Mouse (Mus musculus): ENCODE results near the gene Rgs11. TPM values are rescaled to one million over a fixed set of nuclear protein-coding genes. Genes with fewer than 3 reads are reported as not detected.

The Rgs11 gene
- polyA plus RNA-seq, 1 experiment from 2014 or later = 9.3 TPM

- WGBS = 49% methylated on average over 4 of the region's 4 CpGs
- peaks cover 8% of the 10 kb centered on the region; the same call in 1 of the 2 replicates for H3K27me3 ChIP-seq (replicated peaks)
- H3K4me1 ChIP-seq = peaks cover 19% of the 10 kb centered on the region
- peak overlapping the region; percentile 71 for H3K4me3 ChIP-seq
- peak overlapping the region; percentile 93; the same call in 1 of the 2 replicates for H3K9ac ChIP-seq
- H3K27ac ChIP-seq (replicated peaks) = peak overlapping the region; percentile 96
- ATAC-seq (ENCODE audit: extremely low read depth, insufficient number of reproducible peaks, low FRiP score, low TSS enrichment) = no peak
- peak overlapping the region; percentile 91 for H3K4me2 ChIP-seq
- H3K36me3 ChIP-seq = peaks cover 18% of the 10 kb centered on the region
- H3K9me3 ChIP-seq = no peaks in the 10 kb centered on the region
Measured at GRCm38 (mm10) chr17:26251886-26252538, 49.3 kb downstream of the Rgs11 start.

GRCm38 (mm10) chr17:26252539-26253251 is 49.9 kb downstream of the Rgs11 start, which contains the start of gene Luc7l:
Gene Luc7l, plus strand, starts transcription at chr17:26252896.
- H3K36me3 ChIP-seq = peaks cover 25% of the 10 kb centered on the region
- H3K4me1 ChIP-seq = peaks cover 19% of the 10 kb centered on the region
- under 1% methylated on average over 43 of the region's 43 CpGs for WGBS
- peaks cover 4% of the 10 kb centered on the region; the same call in 1 of the 2 replicates for H3K27me3 ChIP-seq (replicated peaks)
- peak within 1 kb of the TSS; percentile 91 for H3K4me2 ChIP-seq
- H3K4me3 ChIP-seq = peak within 1 kb of the TSS; percentile 71
- no peaks in the 10 kb centered on the region for H3K9me3 ChIP-seq
- peak within 1 kb of the TSS; percentile 93 for H3K9ac ChIP-seq
- peak; percentile 78 for ATAC-seq (ENCODE audit: extremely low read depth, insufficient number of reproducible peaks, low FRiP score, low TSS enrichment)
- H3K27ac ChIP-seq (replicated peaks) = peak within 1 kb of the TSS; percentile 96

- Histone ChIP-seq H3K27me3 (replicated peaks) (no peaks in the 10 kb centered on the region), H3K4me1 (peaks cover 19% of the 10 kb centered on the region), H3K9me3 (no peaks in the 10 kb centered on the region), H3K4me3 (peak overlapping the region; percentile 71), H3K36me3 (peaks cover 32% of the 10 kb centered on the region), H3K4me2 (peak overlapping the region; percentile 91), H3K9ac (peak overlapping the region; percentile 93), H3K27ac (replicated peaks) (peak overlapping the region; percentile 96)
- ATAC-seq (ENCODE audit: extremely low read depth, insufficient number of reproducible peaks, low FRiP score, low TSS enrichment) = no peak; the same call in 1 of the 2 replicates
- WGBS = under 1% methylated on average over 24 of the region's 24 CpGs
Measured at GRCm38 (mm10) chr17:26253399-26253798, 50.6 kb downstream of the Rgs11 start.

GRCm38 (mm10) chr17:26255313-26255712 is 52.6 kb downstream of the Rgs11 start:
- Histone ChIP-seq H3K9ac (no peak overlapping the region), H3K4me2 (no peak overlapping the region), H3K4me3 (no peak overlapping the region), H3K4me1 (peaks cover 19% of the 10 kb centered on the region), H3K9me3 (no peaks in the 10 kb centered on the region), H3K36me3 (peaks cover 50% of the 10 kb centered on the region), H3K27ac (replicated peaks) (no peak overlapping the region), H3K27me3 (replicated peaks) (no peaks in the 10 kb centered on the region)
- no peak for ATAC-seq (ENCODE audit: extremely low read depth, insufficient number of reproducible peaks, low FRiP score, low TSS enrichment)
- WGBS = 93% methylated on average over 7 of the region's 7 CpGs

Other genes starting within 250 kb of the Rgs11 start
- 9.3 and 10.6 TPM in 2 replicates for gene Capn15, start 217.2 kb upstream of the Rgs11 start, polyA plus RNA-seq (2015; fragmentation: Nextera tagmentation; extraction: Ambion mirVana)
- gene Rab11fip3, start 133.4 kb upstream of the Rgs11 start, polyA plus RNA-seq (2015; fragmentation: Nextera tagmentation; extraction: Ambion mirVana) = 11.0 and 12.3 TPM in 2 replicates
- gene Decr2, start 112.6 kb upstream of the Rgs11 start, polyA plus RNA-seq (2015; fragmentation: Nextera tagmentation; extraction: Ambion mirVana) = 34.4 and 34.6 TPM in 2 replicates
- gene Nme4, start 107.3 kb upstream of the Rgs11 start, polyA plus RNA-seq (2015; fragmentation: Nextera tagmentation; extraction: Ambion mirVana) = 77.4 and 87.2 TPM in 2 replicates
- gene Tmem8, start 89.7 kb upstream of the Rgs11 start, polyA plus RNA-seq (2015; fragmentation: Nextera tagmentation; extraction: Ambion mirVana) = 0.80 and 0.94 TPM in 2 replicates
- 217 and 237 TPM in 2 replicates for gene Mrpl28, start 79.5 kb upstream of the Rgs11 start, polyA plus RNA-seq (2015; fragmentation: Nextera tagmentation; extraction: Ambion mirVana)
- 4.1 and 4.4 TPM in 2 replicates for gene Axin1, start 64.3 kb upstream of the Rgs11 start, polyA plus RNA-seq (2015; fragmentation: Nextera tagmentation; extraction: Ambion mirVana)
- 0.47 and 3.1 TPM in 2 replicates for gene Pdia2, start 3.9 kb upstream of the Rgs11 start, polyA plus RNA-seq (2015; fragmentation: Nextera tagmentation; extraction: Ambion mirVana)
- gene Arhgdig, start 4.8 kb downstream of the Rgs11 start, polyA plus RNA-seq (2015; fragmentation: Nextera tagmentation; extraction: Ambion mirVana) = 3.9 and 5.1 TPM in 2 replicates
- gene Fam234a, start 41.3 kb downstream of the Rgs11 start, polyA plus RNA-seq (2015; fragmentation: Nextera tagmentation; extraction: Ambion mirVana) = 44.9 and 45.0 TPM in 2 replicates
- 54.2 and 56.8 TPM in 2 replicates for gene Luc7l, start 49.9 kb downstream of the Rgs11 start, polyA plus RNA-seq (2015; fragmentation: Nextera tagmentation; extraction: Ambion mirVana)
- 2.1 and 2.3 TPM in 2 replicates for gene Neurl1b, start 211.9 kb downstream of the Rgs11 start, polyA plus RNA-seq (2015; fragmentation: Nextera tagmentation; extraction: Ambion mirVana)

Data from heart, embryonic 13.5 days (tissue).